Mouse (Mus musculus) heart, embryonic 11.5 days (tissue): ENCODE measurements around the gene Slc9a9. TPM values are rescaled to one million over a fixed set of nuclear protein-coding genes. Genes with fewer than 3 reads are reported as not detected.
A peak's percentile ranks its signal among the peaks of the same experiment; 100 is the strongest.

Experiments used
- ATAC-seq: fragments of 200-750 bp; cut with Nextera tagmentation; replicated peaks from 2 replicates; pipeline ENCODE4 v1.8.0; 2017; ENCODE audit warnings: moderate library complexity; ENCODE audit not compliant: insufficient number of reproducible peaks, low FRiP score, low TSS enrichment
- H3K27ac ChIP-seq: fragments of 300-500 bp; sonication (generic); 2 replicates; pipeline ENCODE4 v1.5.1; 2014; ENCODE audit warnings: mild to moderate bottlenecking, low read depth, low read length
- H3K27me3 ChIP-seq: fragments of 300-500 bp; sonication (generic); 2 replicates; pipeline ENCODE4 v1.6.1; 2014; ENCODE audit warnings: mild to moderate bottlenecking, low read length, mixed read lengths; ENCODE audit not compliant: control insufficient read depth, insufficient read depth
- H3K36me3 ChIP-seq: fragments of 300-500 bp; sonication (generic); 2 replicates; pipeline ENCODE4 v1.6.1; 2014; ENCODE audit warnings: mild to moderate bottlenecking, low read length, moderate library complexity, mixed read lengths; ENCODE audit not compliant: control insufficient read depth, insufficient read depth
- H3K4me1 ChIP-seq: fragments of 300-500 bp; sonication (generic); 2 replicates; pipeline ENCODE4 v1.6.1; 2014; ENCODE audit warnings: low read length; ENCODE audit not compliant: control insufficient read depth, insufficient read depth
- H3K4me2 ChIP-seq: fragments of 300-500 bp; sonication (generic); 2 replicates; pipeline ENCODE4 v1.6.1; 2014; ENCODE audit warnings: mild to moderate bottlenecking, moderate library complexity
- H3K4me3 ChIP-seq: fragments of 300-500 bp; sonication (generic); 2 replicates; pipeline ENCODE4 v1.5.1; 2014; ENCODE audit warnings: low read depth, low read length
- H3K9ac ChIP-seq: fragments of 300-500 bp; sonication (generic); 2 replicates; pipeline ENCODE4 v1.6.1; 2014; ENCODE audit warnings: mild to moderate bottlenecking, low read depth, low read length, moderate library complexity
- H3K9me3 ChIP-seq: fragments of 300-500 bp; sonication (generic); replicated peaks from 2 replicates; pipeline ENCODE4 v1.6.1; 2016; ENCODE audit warnings: low read length; ENCODE audit not compliant: control insufficient read depth
- WGBS: fragments of 180-500 bp; shearing (Covaris S2); extraction: QIAGEN DNeasy Blood & Tissue Kit; methylation state at CpG from one replicate; pipeline ENCODE4 v1.1.7; 2014; ENCODE audit not compliant: insufficient replicate concordance; 5-methylcytosine and 5-hydroxymethylcytosine counted together
- polyA plus RNA-seq: library from polyadenylated mRNA; unstranded; fragments of >200 nt; fragmentation: Nextera tagmentation; extraction: Ambion mirVana; gene quantifications from 2 replicates; pipeline ENCODE4 v1.2.1, GENCODE M21; 2014

Slc9a9 gene
- polyA plus RNA-seq, 1 experiment from 2014 or later: 4.1 TPM

GRCm38 (mm10) chr9:95186386-95187289 lies 516.9 kb downstream of the Slc9a9 start:
- 62% methylated on average over 15 of the region's 15 CpGs for WGBS
- H3K4me3 ChIP-seq: no peak overlapping the region
- no peaks in the 10 kb centered on the region for H3K9me3 ChIP-seq
- H3K4me1 ChIP-seq: peaks cover 4% of the 10 kb centered on the region; the same call in 1 of the 2 replicates
- no peak overlapping the region for H3K9ac ChIP-seq
- no peak overlapping the region for H3K27ac ChIP-seq
- no peaks in the 10 kb centered on the region; the same call in 1 of the 2 replicates for H3K27me3 ChIP-seq
- H3K36me3 ChIP-seq: no peaks in the 10 kb centered on the region
- no peak overlapping the region for H3K4me2 ChIP-seq
- no peak for ATAC-seq

GRCm38 (mm10) chr9:95188362-95189217 lies 518.9 kb downstream of the Slc9a9 start:
- no peak overlapping the region for H3K9ac ChIP-seq
- H3K27ac ChIP-seq: no peak overlapping the region
- no peak overlapping the region for H3K4me3 ChIP-seq
- peaks cover 12% of the 10 kb centered on the region for H3K4me1 ChIP-seq
- peaks cover 2% of the 10 kb centered on the region for H3K27me3 ChIP-seq
- H3K36me3 ChIP-seq: no peaks in the 10 kb centered on the region
- no peaks in the 10 kb centered on the region for H3K9me3 ChIP-seq
- peak; percentile 33; the same call in 1 of the 2 replicates for ATAC-seq
- no peak overlapping the region for H3K4me2 ChIP-seq
- WGBS: 60% methylated on average over 8 of the region's 8 CpGs

DNA sequence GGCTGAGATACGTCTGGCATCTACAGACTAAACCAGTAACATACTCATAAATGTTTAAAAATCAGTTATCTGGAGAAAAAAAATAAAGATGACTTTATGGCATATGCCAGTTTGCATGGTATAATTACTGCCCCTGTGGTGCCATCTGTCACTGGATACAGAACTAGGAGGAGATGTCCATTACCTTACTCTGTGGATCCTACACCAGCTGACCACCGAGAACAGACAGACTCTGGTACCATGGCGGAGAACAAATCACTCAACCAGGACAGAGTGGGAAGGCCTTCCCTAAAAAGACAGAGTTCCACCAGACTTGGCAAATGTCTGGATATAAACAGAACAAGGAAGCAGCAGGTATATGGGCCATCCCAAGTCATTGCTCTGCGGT lies 519.5 kb downstream of the Slc9a9 start:
- Histone ChIP-seq H3K27ac (no peak overlapping the region), H3K9ac (no peak overlapping the region), H3K4me3 (no peak overlapping the region), H3K36me3 (no peaks in the 10 kb centered on the region), H3K4me2 (no peak overlapping the region), H3K9me3 (no peaks in the 10 kb centered on the region), H3K27me3 (peaks cover 2% of the 10 kb centered on the region), H3K4me1 (peaks cover 17% of the 10 kb centered on the region)
- whole genome bisulfite sequencing: 84% methylated on average over 4 of the region's 4 CpGs
- ATAC-seq: no peak

GRCm38 (mm10) chr9:95191442-95191841 lies 521.7 kb downstream of the Slc9a9 start:
- Histone ChIP-seq H3K4me2 (no peak overlapping the region), H3K4me3 (no peak overlapping the region), H3K27me3 (peaks cover 11% of the 10 kb centered on the region), H3K9me3 (no peaks in the 10 kb centered on the region), H3K27ac (no peak overlapping the region), H3K9ac (no peak overlapping the region), H3K36me3 (no peaks in the 10 kb centered on the region), H3K4me1 (peaks cover 21% of the 10 kb centered on the region)
- ATAC-seq: no peak
- 51% methylated on average over 6 of the region's 6 CpGs for WGBS

GRCm38 (mm10) chr9:95192901-95193532 lies 523.3 kb downstream of the Slc9a9 start:
- no peak overlapping the region for H3K4me2 ChIP-seq
- H3K36me3 ChIP-seq: no peaks in the 10 kb centered on the region
- ATAC-seq: no peak
- 0 out of 2 replicates have a peak overlapping the region, but pooled peaks have one; percentile 50 for H3K27ac ChIP-seq
- H3K9me3 ChIP-seq: no peaks in the 10 kb centered on the region
- no peak overlapping the region for H3K9ac ChIP-seq
- peaks cover 21% of the 10 kb centered on the region for H3K4me1 ChIP-seq
- H3K4me3 ChIP-seq: no peak overlapping the region
- 53% methylated on average over 8 of the region's 8 CpGs for WGBS
- H3K27me3 ChIP-seq: peaks cover 15% of the 10 kb centered on the region

GRCm38 (mm10) chr9:95193672-95194071 lies 524.0 kb downstream of the Slc9a9 start:
- no peak for ATAC-seq
- H3K9ac ChIP-seq: no peak overlapping the region
- H3K27ac ChIP-seq: peak overlapping the region; percentile 50
- no peak overlapping the region for H3K4me3 ChIP-seq
- H3K36me3 ChIP-seq: no peaks in the 10 kb centered on the region
- H3K27me3 ChIP-seq: peaks cover 15% of the 10 kb centered on the region
- peaks cover 21% of the 10 kb centered on the region for H3K4me1 ChIP-seq
- 37% methylated on average over 3 of the region's 3 CpGs for WGBS
- no peaks in the 10 kb centered on the region for H3K9me3 ChIP-seq
- H3K4me2 ChIP-seq: no peak overlapping the region

DNA sequence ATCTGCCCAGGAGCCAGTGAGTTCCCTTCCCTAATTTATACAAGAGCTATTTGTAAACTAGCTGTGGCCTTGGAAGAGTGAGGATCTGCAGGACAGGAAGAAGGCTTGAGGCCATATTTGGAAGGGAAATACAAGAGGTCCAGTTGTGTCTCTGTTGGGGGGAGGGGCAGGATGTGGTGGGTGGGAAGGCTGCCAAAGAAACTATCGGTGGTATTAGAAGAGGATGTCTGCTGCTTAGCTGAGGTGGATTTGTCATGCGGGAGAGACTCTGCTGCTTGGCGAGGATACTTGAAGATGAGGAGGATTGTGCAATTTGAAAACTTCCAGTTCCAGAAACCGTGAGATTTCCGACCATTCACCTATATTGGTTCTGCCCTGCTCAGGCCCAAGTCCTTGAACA lies 524.4 kb downstream of the Slc9a9 start:
- Histone ChIP-seq H3K4me1 (peaks cover 17% of the 10 kb centered on the region), H3K4me3 (no peak overlapping the region), H3K4me2 (no peak overlapping the region), H3K27ac (peak overlapping the region; percentile 50; the same call in 1 of the 2 replicates), H3K36me3 (no peaks in the 10 kb centered on the region), H3K9me3 (no peaks in the 10 kb centered on the region), H3K27me3 (peaks cover 15% of the 10 kb centered on the region), H3K9ac (no peak overlapping the region)
- WGBS: 35% methylated on average over 5 of the region's 5 CpGs
- ATAC-seq: no peak; the same call in 1 of the 2 replicates

GRCm38 (mm10) chr9:95207661-95208060 lies 538.0 kb downstream of the Slc9a9 start:
- 78% methylated on average over 7 of the region's 7 CpGs for WGBS
- Histone ChIP-seq H3K4me3 (no peak overlapping the region), H3K36me3 (no peaks in the 10 kb centered on the region)

More at GRCm38 (mm10) chr9:95207661-95208060, 538.0 kb downstream of the Slc9a9 start:
- H3K27ac ChIP-seq: no peak overlapping the region
- ATAC-seq: no peak
- H3K27me3 ChIP-seq: no peaks in the 10 kb centered on the region
- H3K4me2 ChIP-seq: no peak overlapping the region
- H3K4me1 ChIP-seq: no peaks in the 10 kb centered on the region
- H3K9ac ChIP-seq: no peak overlapping the region
- H3K9me3 ChIP-seq: no peaks in the 10 kb centered on the region
